Mouse (Mus musculus): ENCODE data around the gene Notch3. TPM values are rescaled to one million over a fixed set of nuclear protein-coding genes. Genes with fewer than 3 reads are reported as not detected.

Notch3 gene
- polyA plus RNA-seq, 1 experiment from 2014 or later = 5.5 TPM

Other genes starting within 250 kb of the Notch3 start
- 42.0 and 42.7 TPM in 2 replicates for gene Rrp1b, start 130.8 kb downstream of the Notch3 start, polyA plus RNA-seq (2015; fragmentation: Nextera tagmentation; extraction: Ambion mirVana)
- 0.84 and 0.93 TPM in 2 replicates for gene Hsf2bp, start 130.5 kb downstream of the Notch3 start, polyA plus RNA-seq (2015; fragmentation: Nextera tagmentation; extraction: Ambion mirVana)
- 0.20 TPM in 1 of 2 replicates, not detected in the other for gene Ephx3, start 22.7 kb upstream of the Notch3 start, polyA plus RNA-seq (2015; fragmentation: Nextera tagmentation; extraction: Ambion mirVana)
- 82.2 and 83.8 TPM in 2 replicates for gene Brd4, start 117.9 kb upstream of the Notch3 start, polyA plus RNA-seq (2015; fragmentation: Nextera tagmentation; extraction: Ambion mirVana)
- 112 and 123 TPM in 2 replicates for gene Akap8, start 154.4 kb upstream of the Notch3 start, polyA plus RNA-seq (2015; fragmentation: Nextera tagmentation; extraction: Ambion mirVana)
- gene Akap8l, start 183.8 kb upstream of the Notch3 start, polyA plus RNA-seq (2015; fragmentation: Nextera tagmentation; extraction: Ambion mirVana) = 132 and 164 TPM in 2 replicates
- 35.7 and 39.1 TPM in 2 replicates for gene Wiz, start 222.6 kb upstream of the Notch3 start, polyA plus RNA-seq (2015; fragmentation: Nextera tagmentation; extraction: Ambion mirVana)
- 0.57 and 0.73 TPM in 2 replicates for gene Rasal3, start 236.7 kb upstream of the Notch3 start, polyA plus RNA-seq (2015; fragmentation: Nextera tagmentation; extraction: Ambion mirVana)